Mouse (Mus musculus): Measurements from ENCODE around the gene Gpatch2l. TPM values are rescaled to one million over a fixed set of nuclear protein-coding genes. Genes with fewer than 3 reads are reported as not detected.

Gene Gpatch2l
- total RNA-seq, 2 experiments from 2014 or later, result 27.9 to 29.3 TPM

DNA sequence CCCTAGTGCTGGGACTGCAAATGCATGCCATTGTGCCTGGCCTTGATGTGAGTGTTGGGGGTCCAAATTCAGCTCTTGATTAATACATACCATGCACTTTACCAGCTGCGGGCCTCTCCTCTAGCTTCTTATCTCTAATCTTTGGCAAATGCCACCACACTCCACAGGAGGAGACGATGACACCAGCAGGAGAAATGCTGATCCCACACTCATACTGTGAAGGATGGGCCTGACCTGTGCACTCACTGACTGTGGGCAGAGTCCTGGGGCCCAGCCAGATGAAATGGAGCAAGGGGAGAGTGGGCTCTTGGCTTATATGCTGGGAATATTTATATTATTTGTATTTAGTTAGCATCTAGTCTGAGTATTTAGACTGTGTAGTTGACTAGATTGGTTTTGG lies 34.8 kb downstream of the Gpatch2l start:
- DNase-seq (ENCODE audit: low spot score in 2 of 2), result no peak

DNA sequence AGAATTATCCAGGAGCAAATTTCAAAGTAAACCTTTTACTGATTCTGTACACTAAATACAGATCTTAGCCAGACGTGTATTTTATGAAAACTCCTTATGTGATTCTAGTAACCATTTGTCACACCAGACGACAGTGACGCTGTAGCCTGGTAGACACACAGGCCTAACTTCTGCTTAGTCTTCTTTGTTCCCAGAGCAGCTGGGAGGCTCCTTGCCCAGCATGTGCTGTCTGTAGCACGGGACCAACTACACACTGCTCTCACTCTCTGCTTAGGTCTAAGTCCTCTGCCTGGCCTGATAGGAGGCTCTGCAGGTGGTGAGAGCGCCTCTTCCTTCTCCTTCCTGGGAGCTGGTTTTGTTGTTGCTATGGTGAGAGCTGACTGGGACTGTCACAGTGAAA lies 35.2 kb downstream of the Gpatch2l start:
- no peak for DNase-seq (ENCODE audit: low spot score in 2 of 2)

DNA sequence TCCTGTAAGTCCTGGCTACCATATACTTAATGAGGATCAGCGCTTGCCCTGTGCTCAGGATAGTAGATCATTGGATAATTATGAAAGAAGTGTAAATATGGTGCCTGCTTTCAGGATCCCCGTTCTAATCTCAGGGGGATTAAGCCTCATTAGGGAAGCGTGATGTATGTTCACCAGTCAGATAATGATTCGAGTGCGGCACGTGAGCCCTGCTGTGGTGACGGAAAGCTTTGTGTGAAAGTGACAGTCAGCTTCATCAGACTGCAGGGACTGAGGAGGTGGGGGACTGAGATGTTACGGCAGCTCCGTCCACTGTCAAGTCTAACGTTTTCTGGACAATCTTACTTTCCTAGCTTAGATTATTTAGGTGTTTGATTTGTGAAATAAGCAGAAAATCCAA lies 38.3 kb downstream of the Gpatch2l start:
- DNase-seq (ENCODE audit: low spot score in 2 of 2), result no peak

DNA sequence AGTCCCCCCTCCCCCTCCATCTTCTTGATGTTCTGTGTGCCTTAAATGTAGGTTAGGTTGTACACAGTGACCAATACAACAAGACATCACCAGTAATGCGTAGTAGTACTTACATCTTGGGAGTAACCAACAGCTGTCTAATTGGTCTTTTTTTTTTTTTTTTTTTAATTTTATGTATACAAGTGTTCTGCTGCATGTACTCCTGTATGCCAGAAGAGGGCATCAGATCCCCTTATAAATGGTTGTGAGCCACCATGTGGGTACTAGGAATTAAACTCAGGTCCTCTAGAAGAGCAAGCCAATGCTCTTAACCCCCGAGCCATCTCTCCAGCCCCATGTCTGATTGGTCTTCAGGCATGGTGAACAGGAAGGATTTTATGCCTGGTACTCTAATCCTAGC lies 44.0 kb downstream of the Gpatch2l start:
- DNase-seq (ENCODE audit: low spot score in 2 of 2), result no peak

DNA sequence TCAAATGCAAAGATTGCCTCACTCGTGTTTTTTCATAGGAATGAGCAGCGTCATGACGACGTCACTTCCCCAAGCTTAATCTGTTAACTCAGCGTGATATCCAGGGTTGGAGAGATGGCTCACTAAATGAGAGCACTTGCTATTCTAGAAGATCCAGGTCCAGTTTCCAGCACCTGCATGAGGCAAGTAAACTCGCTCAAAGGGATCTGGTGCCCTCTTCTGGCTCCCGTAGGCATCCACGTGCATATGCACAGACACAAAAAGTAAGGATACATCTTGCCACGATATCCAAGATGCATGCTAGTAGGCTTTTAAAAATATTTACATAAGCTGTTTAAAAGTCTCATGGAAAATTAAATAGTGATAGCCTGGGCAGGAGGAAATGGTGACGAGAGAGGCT lies 55.8 kb downstream of the Gpatch2l start:
- DNase-seq (ENCODE audit: low spot score in 2 of 2), result no peak

DNA sequence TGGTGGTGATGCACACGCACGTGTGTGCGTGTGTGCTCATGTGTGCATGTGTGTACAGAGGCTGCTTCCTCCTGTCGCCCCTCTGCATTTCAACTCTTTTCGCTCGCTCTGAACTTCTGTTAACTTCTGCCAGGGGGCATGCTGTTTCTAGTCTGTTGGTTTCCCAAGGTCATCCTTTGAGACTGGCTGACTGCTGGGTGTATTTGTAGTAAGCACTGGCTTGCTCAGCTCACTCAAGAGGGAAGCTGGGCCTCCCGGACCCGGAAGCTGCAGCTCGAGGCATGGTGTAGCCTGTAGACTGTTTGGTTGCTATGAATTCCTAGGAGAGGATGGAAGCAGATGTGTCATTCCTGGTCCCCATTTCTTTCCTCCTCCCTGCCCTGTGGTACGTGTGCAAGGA lies 61.3 kb downstream of the Gpatch2l start:
- no peak for DNase-seq (ENCODE audit: low spot score in 2 of 2)

DNA sequence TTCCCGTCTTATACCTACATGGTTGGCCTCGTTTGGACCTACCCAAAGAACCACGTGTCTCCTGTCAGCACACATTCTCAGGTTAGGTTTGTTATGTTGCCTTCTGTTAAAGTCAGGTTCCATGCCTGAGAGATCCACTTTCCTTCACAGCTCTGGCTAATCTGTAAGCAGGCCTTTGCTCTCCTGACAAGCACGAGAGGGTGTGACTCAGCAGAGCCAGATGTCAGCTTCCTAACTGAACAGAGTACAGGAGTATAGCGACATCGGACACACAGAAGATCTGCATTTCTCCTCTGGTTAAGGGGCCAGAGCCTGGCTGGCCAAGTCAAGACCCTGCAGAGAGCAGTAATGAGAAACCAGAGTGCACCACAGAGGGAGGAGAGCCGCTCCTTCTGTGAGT lies 63.4 kb downstream of the Gpatch2l start:
- DNase-seq (ENCODE audit: low spot score in 2 of 2), result no peak

DNA sequence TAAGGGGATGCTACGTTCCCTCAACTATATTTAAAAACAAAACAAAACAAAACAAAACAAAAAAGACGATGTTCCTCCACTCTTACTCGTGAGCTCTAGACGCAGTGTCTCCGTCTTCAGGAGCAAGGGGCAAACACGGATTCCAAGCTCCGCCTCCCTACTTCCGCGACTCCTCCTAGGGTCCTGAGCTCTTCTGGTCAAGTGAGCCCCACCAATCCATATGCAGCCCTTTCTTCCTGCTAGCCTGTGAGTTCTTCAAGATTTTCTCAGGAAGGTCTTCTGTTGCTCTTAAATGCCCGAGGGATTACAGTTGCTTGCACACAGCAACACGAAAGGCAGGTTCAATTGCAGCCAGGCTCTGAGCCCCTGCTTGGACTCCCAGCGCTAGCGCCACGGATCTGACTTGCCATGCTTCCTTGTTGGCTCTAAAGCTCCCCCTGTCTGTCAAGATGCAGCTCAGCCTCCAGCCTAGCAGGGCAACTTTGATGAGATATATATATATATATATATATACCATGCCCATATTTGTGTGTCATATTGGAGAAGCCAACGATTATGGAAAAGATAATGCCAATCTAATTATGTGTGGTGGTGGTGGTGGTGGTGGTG lies 64.1 kb downstream of the Gpatch2l start:
- DNase-seq (ENCODE audit: low spot score in 2 of 2), result no peak

DNA sequence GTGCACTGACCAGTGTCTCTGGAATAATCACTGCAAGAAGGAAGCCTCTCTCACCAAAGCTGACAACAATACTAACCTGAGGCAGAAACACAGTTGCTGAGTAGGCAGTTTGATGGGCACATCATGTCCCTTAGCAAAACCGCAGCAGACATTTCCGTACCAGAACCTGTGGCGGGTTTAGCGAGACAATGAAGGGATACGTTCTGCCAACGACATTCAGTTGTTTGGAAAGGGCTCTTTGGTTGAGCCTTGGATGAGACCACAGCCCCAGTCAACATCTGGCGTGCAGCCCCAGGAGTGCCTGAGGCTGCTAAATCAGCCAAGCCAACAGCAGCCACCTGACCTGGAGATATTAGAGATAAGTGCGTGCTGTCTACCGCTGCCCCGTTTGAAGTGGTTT lies 67.8 kb downstream of the Gpatch2l start:
- no peak for DNase-seq (ENCODE audit: low spot score in 2 of 2)

DNA sequence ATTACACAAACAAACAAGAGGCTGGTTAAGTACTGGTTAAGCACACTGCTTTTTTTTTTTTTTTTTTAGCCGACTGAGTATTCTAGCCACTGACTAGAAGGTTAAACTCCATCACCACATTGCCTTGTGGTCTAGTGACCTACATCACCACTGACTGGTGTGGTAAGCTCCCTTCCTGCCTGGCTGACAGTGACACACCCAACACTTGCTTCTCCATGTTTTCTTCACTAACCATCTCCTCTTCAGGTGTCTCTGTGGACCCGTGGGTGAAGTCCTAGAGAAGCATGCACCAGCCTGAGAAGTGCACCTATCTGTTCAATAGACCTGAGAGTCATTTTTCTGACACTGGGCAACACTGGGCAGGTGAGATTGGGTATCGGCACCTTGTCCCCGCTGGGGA lies 68.2 kb downstream of the Gpatch2l start:
- DNase-seq (ENCODE audit: low spot score in 2 of 2), result no peak

DNA sequence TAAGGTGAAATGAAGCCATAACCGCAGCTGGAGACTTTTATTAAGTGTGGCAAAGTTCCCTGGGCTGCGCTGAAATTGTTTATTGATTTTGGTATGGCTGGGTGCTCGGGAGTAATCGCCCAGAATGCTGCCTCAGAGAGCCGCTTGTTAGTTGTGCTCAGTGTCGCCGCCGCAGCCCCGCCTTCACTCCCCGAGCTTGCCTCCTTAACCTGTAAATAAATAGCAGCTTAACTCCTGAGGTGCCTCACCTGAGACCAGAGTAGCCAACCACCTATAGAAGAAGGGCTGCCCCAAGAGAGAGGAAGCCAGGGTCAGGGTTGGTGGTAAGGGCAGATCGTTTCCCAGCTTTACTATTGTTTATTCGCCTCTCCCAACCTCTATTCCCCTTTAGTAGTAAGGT lies 79.0 kb downstream of the Gpatch2l start:
- no peak for DNase-seq (ENCODE audit: low spot score in 2 of 2)

DNA sequence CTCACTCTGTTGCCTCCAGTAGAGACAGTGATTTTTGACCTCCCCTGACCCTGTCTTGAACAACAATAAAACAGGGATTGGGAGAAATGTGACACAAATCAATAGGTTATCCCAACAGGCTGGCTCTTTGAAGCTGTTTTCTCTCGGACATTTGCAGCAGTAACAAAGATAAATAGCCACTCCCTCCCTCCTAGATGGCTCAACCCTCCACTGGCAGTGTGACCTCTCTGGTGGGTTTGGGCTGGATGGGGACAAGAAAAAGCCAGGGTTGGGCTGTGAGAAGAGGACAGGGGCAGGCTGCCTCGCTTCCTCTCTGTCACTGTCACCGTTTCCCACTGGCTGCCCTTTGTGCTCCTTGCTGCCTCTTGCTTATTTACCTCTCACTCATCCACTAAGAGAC lies 82.6 kb downstream of the Gpatch2l start:
- no peak for DNase-seq (ENCODE audit: low spot score in 2 of 2)

DNA sequence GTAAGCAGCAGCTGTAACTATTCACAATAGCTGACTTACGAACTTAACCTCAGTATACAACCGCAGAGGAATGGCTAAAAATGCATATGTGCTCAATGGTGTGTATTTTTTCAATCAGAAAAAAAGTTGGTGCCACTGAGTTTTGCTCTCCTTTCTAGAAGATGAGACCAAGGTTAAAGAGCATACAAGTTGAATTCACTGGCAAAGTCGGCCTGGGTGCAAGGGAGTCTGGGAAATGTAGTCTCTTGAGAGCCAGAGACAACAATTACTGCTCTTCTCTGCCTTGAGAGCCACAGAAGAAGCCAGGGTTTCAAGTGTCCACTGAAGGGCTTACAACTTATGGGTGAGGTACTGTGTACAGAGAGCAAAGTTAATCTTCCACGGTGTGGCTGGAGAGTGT lies 88.2 kb downstream of the Gpatch2l start:
- no peak for DNase-seq (ENCODE audit: low spot score in 2 of 2)

DNA sequence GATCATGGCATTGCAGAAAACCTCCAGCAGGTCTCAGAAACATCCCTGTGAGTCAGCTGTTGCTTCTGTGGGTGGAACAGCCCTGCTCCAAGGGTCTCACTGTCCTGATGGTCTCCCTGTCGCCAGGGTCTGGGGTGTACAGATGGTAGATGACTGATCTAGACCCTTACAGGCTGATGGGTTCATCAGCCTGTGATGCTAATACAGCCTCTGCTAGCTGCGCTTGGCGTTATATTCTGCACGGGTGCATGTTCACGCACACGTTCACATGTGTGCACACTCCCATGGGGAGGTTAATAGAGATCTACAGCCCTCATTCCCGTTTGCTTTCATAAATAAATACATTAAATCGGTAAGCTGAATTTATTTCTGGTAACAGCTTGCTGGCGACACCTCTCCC lies 89.0 kb downstream of the Gpatch2l start:
- DNase-seq (ENCODE audit: low spot score in 2 of 2), result no peak

DNA sequence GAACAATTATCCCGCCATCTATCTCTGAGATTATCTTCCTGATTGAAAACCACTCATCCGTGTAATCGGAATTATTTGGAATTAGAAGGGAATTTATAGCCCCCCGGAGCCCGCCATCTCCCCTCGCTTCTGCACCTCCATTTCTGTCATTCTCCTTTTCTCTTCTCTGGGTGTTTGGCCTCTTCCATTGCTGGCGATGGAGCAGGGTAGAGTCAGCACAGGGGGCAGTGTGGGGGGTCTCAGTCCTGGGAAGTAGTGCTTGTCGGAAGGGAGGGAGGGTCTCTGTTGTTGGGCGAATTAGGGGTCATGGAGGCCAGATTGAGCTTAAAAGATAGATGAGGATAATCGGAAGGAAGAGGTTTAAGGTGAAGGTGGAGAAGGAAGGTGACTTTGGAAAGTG lies 89.6 kb downstream of the Gpatch2l start:
- DNase-seq (ENCODE audit: low spot score in 2 of 2), result no peak

DNA sequence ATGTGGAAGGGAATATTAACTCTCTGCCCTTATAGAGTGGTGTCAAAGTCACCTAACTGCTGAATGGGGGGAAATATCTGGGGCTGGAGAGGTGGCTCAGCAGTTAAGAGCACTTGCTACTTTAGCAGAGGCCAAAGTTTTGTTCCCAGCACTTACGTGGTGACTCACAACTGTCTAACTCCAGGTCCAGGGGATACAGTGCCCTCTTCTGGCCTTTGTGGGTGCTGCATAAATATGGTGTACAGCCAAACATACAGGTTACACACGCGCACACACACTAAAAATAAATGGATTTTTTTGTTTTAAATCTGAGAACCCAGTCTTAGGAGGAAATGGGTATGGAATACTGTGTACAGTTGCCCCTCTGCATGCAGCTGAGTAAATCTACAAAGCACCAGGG lies 94.6 kb downstream of the Gpatch2l start:
- no peak for DNase-seq (ENCODE audit: low spot score in 2 of 2)

DNA sequence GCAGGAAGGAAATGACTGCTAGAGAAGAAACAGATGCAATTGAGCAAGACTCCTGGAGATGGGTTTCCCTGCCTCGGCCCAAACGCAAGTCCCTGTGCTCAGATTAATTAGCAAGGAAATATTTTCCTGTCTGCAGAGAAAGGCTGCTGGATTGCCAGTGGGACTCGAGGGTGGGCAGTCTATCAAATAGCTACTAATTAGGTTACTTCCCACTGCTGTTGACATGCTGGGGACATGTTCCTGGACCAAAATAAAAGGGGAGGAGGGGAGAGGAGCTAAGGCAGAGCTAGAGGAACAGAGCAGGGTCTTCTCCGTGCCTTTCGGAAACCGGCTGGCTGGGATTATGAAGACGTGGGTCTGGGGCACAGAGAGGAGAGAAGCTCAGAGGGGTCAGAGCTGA lies 95.2 kb downstream of the Gpatch2l start:
- no peak for DNase-seq (ENCODE audit: low spot score in 2 of 2)

Other genes with a start within 250 kb of the Gpatch2l start
- gene Tgfb3, start 162.8 kb upstream of the Gpatch2l start, total RNA-seq (2021), result 10 to 100 TPM; 19.8 to 23.4 TPM
- 10 to 100 TPM; 30.7 to 34.2 TPM for gene Ift43, start 159.3 kb upstream of the Gpatch2l start, total RNA-seq (2021)
- 1 to 10 TPM in 1 of 2 experiments, under 1 TPM in 1; 0.42 to 1.0 TPM for gene Esrrb, start 119.3 kb downstream of the Gpatch2l start, total RNA-seq (2021)